Mouse (Mus musculus) spleen, postnatal 4 days (tissue): Measurements from ENCODE around the gene Fkbp11.
"Not testable (repeated sequence)": the region's sequence is repeated elsewhere in the genome, so short reads cannot be mapped to it uniquely, and the experiment has no call there.

Experiments used
- DNase-seq, 2 experiments: peaks; one replicate each; pipeline ENCODE4 v3.0.0; 2022; ENCODE audit warnings: low spot score in 2 of 2

Fkbp11 gene

DNA sequence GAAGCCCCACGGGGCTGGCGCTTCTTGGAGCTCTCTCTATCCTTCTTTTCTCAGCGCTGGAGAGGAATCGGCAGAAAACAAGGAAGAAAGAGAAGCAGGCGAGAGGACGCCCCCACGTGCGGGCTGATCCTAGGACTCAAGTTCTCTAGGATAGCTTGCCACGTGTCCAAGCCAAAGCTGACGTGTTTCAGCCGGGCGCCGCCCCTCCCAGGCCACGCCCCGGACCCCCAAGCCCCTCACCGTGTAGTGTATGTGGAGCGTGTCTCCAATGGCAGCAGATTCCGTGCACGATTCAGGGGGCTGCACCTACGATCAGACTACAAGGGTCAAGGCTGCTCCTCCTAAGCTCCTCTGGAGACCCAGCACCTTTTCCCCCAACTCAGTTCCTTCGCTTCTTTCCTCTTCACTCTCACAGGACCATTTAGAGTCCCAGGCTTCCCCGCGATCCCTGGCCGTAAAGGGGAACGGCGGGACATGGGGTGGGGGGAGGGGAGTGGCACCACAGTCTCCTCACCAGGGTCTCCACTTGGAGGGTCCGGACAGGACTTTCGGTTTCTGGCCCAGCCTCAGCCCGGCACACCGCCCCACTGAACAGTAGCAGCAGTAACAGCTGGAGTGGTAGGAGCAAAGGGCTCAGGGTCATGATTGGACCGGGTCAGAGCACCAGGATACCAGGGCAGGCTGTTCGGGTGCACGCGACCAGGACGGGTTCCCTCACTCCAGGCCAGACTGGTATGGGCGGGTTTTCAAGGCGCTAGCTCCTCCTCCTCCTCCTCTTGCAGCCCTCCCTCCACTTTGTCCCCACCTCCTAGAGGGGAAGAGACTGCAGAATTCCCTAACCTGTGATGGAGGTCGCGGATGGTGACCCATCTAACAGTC lies at the start of gene Fkbp11:
TSS of gene Fkbp11 (minus strand) at position 756 of the 879 bp plus-strand sequence.
- no peak for DNase-seq

GRCm38 (mm10) chr15:98777762-98778161 lies 49.8 kb upstream of the Fkbp11 start, which contains the start of gene Wnt10b:
Gene Wnt10b, minus strand, starts transcription at chr15:98778150.
- DNase-seq = no peak

- no peak for DNase-seq
Observed at GRCm38 (mm10) chr15:98777005-98777616, 49.1 kb upstream of the Fkbp11 start.

DNA sequence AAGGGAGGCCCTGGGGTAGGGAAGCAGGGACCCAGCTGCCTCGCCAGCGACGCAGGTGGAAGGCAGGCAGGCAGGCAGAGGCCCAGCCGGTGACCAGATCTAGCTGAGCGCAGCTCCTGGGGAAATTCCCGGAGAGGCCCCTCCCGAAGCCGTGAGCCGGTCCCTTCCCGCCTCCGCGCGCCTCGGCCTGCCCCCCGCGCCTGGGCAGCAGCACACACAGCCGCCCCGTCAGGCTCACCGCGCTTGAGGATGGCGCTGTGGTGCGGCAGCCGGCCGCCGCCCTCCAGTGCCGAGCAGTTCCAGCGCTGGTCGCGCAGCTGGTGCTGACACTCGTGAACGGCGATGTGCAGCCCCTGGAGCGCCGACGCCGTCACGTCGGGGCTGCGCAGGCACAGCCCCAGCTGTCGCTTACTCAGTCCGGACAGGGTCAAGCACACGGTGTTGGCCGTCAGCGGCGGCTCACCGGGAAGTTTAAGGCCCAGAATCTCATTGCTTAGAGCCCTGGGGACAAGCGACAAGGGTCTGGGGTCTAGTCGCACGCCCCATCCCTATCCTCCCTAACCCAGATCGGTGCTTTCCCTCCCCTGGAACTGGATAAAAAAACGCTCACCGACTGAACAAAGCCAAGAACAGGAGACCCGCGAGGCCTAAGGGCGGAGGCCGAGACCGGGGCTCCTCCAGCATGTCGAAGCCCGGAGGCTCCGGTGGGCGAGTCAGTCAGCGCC lies 48.4 kb upstream of the Fkbp11 start:
- DNase-seq = no peak

DNA sequence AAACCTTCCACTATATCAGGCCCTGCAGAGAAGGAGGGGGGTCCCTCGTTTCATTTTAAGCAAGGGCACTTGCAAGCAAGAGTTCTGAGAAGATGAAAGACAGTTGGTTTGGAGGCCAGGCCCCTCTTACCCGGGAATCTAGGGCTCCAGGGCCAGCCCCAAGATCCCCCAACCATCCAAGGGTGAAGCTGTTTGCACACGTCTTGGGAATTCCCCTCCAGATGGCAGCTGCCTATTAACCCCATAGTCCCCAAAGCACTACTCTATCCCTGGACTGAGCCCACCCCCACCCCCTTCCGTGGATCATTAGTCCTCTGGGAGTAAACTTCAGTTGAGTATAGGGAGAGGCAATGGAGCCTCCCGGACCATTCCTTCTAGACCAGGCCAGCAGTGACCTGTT lies 47.5 kb upstream of the Fkbp11 start:
- DNase-seq = no peak

GRCm38 (mm10) chr15:98774096-98774495 lies 46.1 kb upstream of the Fkbp11 start:
- no peak for DNase-seq

GRCm38 (mm10) chr15:98772511-98773211 lies 44.7 kb upstream of the Fkbp11 start:
- no peak for DNase-seq

GRCm38 (mm10) chr15:98771813-98772425 lies 43.9 kb upstream of the Fkbp11 start:
- no peak for DNase-seq

- no peak for DNase-seq
Observed at GRCm38 (mm10) chr15:98768259-98768658, 40.3 kb upstream of the Fkbp11 start.

GRCm38 (mm10) chr15:98765929-98766328 lies 37.9 kb upstream of the Fkbp11 start:
- DNase-seq = no peak

DNA sequence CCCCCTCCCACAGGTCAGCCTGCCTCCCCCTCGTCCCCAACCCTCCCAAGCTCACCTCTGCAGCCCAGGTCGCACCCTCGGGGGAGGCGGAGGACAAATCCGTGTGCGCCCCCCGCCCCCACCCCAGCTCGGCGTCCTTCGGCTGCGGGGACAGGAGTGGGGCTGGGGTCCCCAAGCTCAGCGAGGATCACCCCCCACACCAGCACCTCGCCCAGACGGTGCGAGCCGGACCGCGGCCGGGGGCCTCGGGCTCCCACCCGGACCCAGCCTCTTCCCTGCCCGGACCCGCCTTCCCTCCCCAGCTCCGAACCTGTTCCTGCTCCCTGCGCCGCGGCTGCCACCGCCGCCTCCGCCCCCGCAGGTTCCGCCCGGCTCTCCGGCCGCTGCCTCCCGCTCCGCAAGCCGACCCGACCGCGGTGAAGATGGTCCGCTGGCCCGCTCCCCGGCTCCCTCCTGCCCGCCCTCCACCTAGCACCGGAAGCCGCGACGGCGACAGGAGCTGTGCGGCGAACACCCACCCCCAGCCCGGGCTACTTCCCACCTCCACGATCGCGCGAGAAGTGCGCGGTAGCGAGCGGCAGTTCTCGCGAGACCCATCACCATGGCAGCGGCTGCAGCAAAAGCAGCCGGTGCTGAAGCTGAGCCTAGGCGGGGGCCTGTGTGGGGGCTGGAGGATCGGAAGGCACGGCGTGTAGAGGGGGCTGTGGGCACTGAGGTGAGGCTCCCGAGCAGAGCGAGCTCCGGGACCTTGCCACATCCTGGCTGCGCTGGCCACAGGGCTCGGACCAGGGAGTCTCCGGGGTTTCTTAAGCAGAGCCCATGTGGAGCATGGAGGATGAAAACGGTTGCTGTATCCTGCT lies 34.9 kb upstream of the Fkbp11 start, which contains the start of gene Arf3:
TSS of gene Arf3 (minus strand) at position 545 of the 860 bp plus-strand sequence.
- peak; percentile 90 to 96 for DNase-seq

- DNase-seq = peak; percentile 52 to 78
Observed at GRCm38 (mm10) chr15:98762201-98762621, 34.2 kb upstream of the Fkbp11 start.

GRCm38 (mm10) chr15:98754125-98754524 lies 26.1 kb upstream of the Fkbp11 start:
- no peak for DNase-seq

- no peak for DNase-seq
Observed at GRCm38 (mm10) chr15:98753021-98753423, 25.0 kb upstream of the Fkbp11 start.

GRCm38 (mm10) chr15:98749093-98749492 lies 21.1 kb upstream of the Fkbp11 start:
- DNase-seq = no peak

GRCm38 (mm10) chr15:98747296-98747695 lies 19.3 kb upstream of the Fkbp11 start:
- DNase-seq = no peak

- no peak for DNase-seq
Observed at GRCm38 (mm10) chr15:98746344-98746965, 18.5 kb upstream of the Fkbp11 start.

- DNase-seq = not testable (repeated sequence)
Observed at GRCm38 (mm10) chr15:98743863-98744262, 15.9 kb upstream of the Fkbp11 start.

DNA sequence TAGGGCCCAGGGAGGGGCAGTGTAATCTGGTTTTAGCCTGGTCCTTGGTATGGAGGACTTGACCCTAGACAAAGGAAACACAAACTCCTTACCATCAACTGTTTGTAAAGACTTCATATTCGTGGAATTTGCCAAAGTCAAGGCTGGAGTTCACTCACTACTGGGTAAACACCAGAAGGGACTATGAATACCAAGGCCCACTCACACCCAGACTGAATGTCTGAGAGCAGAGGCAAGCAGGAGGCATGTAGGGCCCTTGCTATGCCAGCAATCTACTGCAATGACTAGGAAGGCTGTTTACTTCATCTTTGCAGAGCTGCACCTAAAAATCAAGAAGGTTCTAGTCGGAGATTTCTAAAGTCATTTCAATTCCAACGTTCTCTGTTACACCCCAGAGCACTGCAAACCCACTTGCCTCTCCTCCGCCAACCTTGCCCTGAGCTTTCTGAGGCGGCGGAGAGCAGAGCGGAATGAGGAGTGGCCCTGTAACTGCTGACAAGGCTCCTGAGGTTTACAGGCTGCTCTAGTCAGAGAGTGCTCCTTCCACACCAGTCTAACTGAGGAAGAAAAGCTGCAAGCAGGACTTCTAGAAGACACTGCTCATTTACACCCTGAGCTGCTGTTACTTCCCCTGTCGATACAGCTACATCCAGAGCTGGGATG lies 14.9 kb upstream of the Fkbp11 start:
- no peak for DNase-seq
